Mouse (Mus musculus) liver, embryonic 14.5 days (tissue): ENCODE measurements around the gene Olfr957.

ENCODE experiments used
- CTCF ChIP-seq: IDR thresholded peaks from 2 replicates; pipeline ENCODE4 v1.5.1; 2016; ENCODE audit warnings: antibody characterized with exemption, low read depth, control low read depth
- EP300 ChIP-seq: IDR thresholded peaks from 2 replicates; pipeline ENCODE4 v1.6.1; 2016; ENCODE audit warnings: antibody characterized with exemption, low read depth

DNA sequence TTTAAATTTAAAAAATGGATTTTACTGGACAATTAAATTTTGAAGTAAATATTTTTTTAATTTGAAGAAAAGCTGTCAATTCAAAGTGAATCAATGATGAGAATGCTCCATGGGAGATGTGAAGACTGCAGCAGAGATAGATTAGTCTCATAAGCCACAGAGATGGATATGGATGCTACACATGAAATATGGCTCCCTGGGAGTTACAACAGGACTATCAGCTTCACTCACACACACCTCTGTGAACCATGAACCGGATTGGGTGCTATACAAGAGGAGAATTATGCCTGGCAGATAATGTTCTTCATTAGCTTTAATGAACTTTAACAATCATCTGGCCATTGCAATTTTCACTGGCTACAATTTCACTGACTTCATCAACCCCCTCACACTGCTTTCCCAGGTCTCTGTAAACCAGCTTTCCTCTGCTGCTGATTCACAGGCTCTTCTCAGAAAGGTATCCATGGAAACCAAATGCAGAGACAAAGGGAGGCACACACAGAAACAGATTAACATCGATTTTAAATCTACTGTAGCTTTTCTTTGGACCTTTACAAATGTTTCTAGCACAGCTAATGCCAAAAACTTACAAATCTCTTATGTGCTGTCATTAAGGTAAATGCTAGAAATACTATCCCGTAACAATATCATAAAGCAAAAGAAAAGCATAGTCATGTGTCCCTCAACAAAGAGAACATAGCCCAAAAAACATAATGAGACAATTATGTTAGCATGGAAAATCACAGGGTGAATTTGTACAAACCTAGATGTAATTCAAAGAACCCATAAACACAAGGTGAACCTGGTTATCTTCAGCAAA lies 42.1 kb upstream of the Olfr957 start:
- TF ChIP-seq CTCF (no peak), EP300 (no peak)
